8 mouse cellular contexts compared by ENCODE assay signal in genomic region chrX:143482866-143483265, GRCm38 (mm10). TPM values are rescaled to one million over a fixed set of nuclear protein-coding genes. Genes with fewer than 3 reads are reported as not detected.
DNase-seq lines count a peak whose midpoint lies in the region; ATAC-seq and TF ChIP-seq lines count a peak whose summit lies in the region.

No protein-coding gene starts in this region.

- peak; percentile 100 for ATAC-seq in erythroblast, adult 5-6 weeks (replicated peaks; ENCODE audit: low FRiP score, poor library complexity, severe bottlenecking)
- ATAC-seq in midbrain, embryonic 11.5 days (ENCODE audit: low FRiP score): peak; percentile 100

- peak; percentile 99 for DNase-seq in adrenal gland, postnatal 14 days
- DNase-seq in heart, adult 8-10 months (ENCODE audit: low spot score): peak; percentile 100
- peak; percentile 100 for DNase-seq in kidney, adult 2 months
- peak; percentile 96 for DNase-seq in left cerebral cortex, postnatal 4 days
- peak; percentile 100 for DNase-seq in midbrain, embryonic 11.5 days (ENCODE audit: low spot score, missing footprints)
- DNase-seq in right cerebral cortex, postnatal 4 days: peak; percentile 96
- no peak for DNase-seq in c-Kit-positive CD71-positive TER-119-positive erythroid progenitor cells, embryonic 14.5 days (ENCODE audit: low spot score)

- no peak overlapping the region for H3K9ac ChIP-seq in midbrain, embryonic 11.5 days (ENCODE audit: low read length)

- no peaks in the 10 kb centered on the region for H3K4me1 ChIP-seq in kidney, adult 2 months (ENCODE audit: control insufficient read depth, insufficient read depth, low read length)
- H3K4me1 ChIP-seq in midbrain, embryonic 11.5 days (ENCODE audit: control insufficient read depth, insufficient read depth, low read length): no peaks in the 10 kb centered on the region

- WGBS in kidney, adult 2 months: 82% methylated on average over 3 of the region's 3 CpGs
- 68% methylated on average over 3 of the region's 3 CpGs for WGBS in midbrain, embryonic 11.5 days

- no peak for TF ChIP-seq POLR2A in kidney, adult 2 months (IDR thresholded peaks at IDR 0.05; ENCODE audit: low read depth, low read length)

- H3K4me2 ChIP-seq in midbrain, embryonic 11.5 days: no peak overlapping the region

- TF ChIP-seq CTCF in kidney, adult 2 months (conservative IDR thresholded peaks at IDR 0.05; ENCODE audit: insufficient read depth, insufficient read length, low read depth, low read length): no peak

- H3K9me3 ChIP-seq in midbrain, embryonic 11.5 days (ENCODE audit: control insufficient read depth, low read length): no peaks in the 10 kb centered on the region

- no peaks in the 10 kb centered on the region for H3K27me3 ChIP-seq in kidney, adult 2 months (replicated peaks; ENCODE audit: control insufficient read depth, insufficient read depth, low read length)
- H3K27me3 ChIP-seq in midbrain, embryonic 11.5 days (ENCODE audit: control insufficient read depth, insufficient read depth, low read length): no peaks in the 10 kb centered on the region

- H3K27ac ChIP-seq in kidney, adult 2 months (ENCODE audit: insufficient read depth, low read depth, low read length): no peak overlapping the region
- no peak overlapping the region for H3K27ac ChIP-seq in midbrain, embryonic 11.5 days (ENCODE audit: low read depth, low read length)

- intact Hi-C loops in left cerebral cortex, postnatal 4 days (cut with DNase I): no loop called here

- no peak overlapping the region for H3K4me3 ChIP-seq in kidney, adult 2 months (ENCODE audit: insufficient read depth, low read depth, low read length)
- H3K4me3 ChIP-seq in midbrain, embryonic 11.5 days (ENCODE audit: low read depth, low read length): no peak overlapping the region

- H3K36me3 ChIP-seq in kidney, adult 2 months (ENCODE audit: control insufficient read depth, insufficient read depth, low read length): no peaks in the 10 kb centered on the region
- no peaks in the 10 kb centered on the region for H3K36me3 ChIP-seq in midbrain, embryonic 11.5 days (ENCODE audit: control insufficient read depth, insufficient read depth, low read length)

RNA-seq across cellular contexts. Expression of gene Pak3, which starts 35.5 kb away (rescaled TPM):
- total RNA-seq in adrenal gland, postnatal 14 days (2021): 17.1 and 31.2 TPM in 2 replicates
- not detected in 2 replicates for total RNA-seq in erythroblast, adult 5-6 weeks (2015; ENCODE audit: low replicate concordance)
- total RNA-seq in erythroblast, adult 5-6 weeks (2017; ENCODE audit: low replicate concordance): 0.34 TPM in 1 of 2 replicates, not detected in the other
- total RNA-seq in heart, adult 8-10 months (2022): under 1 TPM; 0.11 to 0.30 (median 0.20) TPM
- polyA plus RNA-seq in kidney, adult 2 months (2012; rRNA removed): 0.07 and 0.11 TPM in 2 replicates
- 100 to 1,000 TPM; 192 to 208 TPM for total RNA-seq in left cerebral cortex, postnatal 4 days (2021)
- 103 and 116 TPM in 2 replicates for polyA plus RNA-seq in midbrain, embryonic 11.5 days (2014; fragmentation: Nextera tagmentation; extraction: Ambion mirVana)

Comparison
In these comparisons a context has a peak if more than half of its experiments do, and no peak if none do; other contexts are left out.
1. RNA of gene Pak3, which starts 35.5 kb away (total RNA-seq): 192 to 208 TPM in left cerebral cortex, postnatal 4 days and 17.1 to 31.2 TPM in adrenal gland, postnatal 14 days; 0.34 TPM in erythroblast, adult 5-6 weeks and 0.11 to 0.30 TPM in heart, adult 8-10 months; every median in the first group is over 10 times any median in the second.